Mouse (Mus musculus): Measurements from ENCODE around the gene Grin3b.

DNA sequence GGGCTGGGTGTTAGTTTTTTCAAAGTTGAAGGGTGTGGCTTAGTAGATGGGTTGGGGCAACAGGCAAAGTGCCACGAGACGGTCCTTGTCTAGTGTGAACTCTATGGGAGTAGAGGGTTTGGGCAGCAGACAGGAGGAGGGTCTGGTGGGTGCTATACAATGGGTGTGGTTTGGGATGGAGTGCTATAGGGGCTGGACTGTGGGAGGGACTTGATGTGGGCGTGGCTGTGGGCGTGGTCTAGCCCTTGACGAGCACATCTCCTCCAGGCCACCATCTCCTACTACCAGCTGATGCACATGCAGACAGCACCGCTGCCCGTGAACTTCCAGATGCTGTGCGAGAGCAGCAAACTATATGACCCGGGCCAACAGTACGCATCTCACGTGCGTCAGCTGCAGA, 55.4 kb downstream of the Grin3b start:
- TF ChIP-seq CTCF (IDR thresholded peaks at IDR 0.05; ENCODE audit: extremely low read depth, insufficient read length, insufficient replicate concordance, low read depth, low read length), result no peak
- TF ChIP-seq POLR2A (IDR thresholded peaks at IDR 0.05; ENCODE audit: low read depth, low read length), result no peak

All from small intestine, adult 2 months (tissue).